Mouse (Mus musculus): ENCODE measurements around the gene Apex2. TPM values are rescaled to one million over a fixed set of nuclear protein-coding genes. Genes with fewer than 3 reads are reported as not detected.

Apex2 gene
- polyA plus RNA-seq, 1 experiment from 2014 or later, result 30.4 TPM

GRCm38 (mm10) chrX:150581921-150582320, 7.7 kb downstream of the Apex2 start:
- Histone ChIP-seq H3K9me3 (ENCODE audit: control insufficient read depth, low read length) (no peaks in the 10 kb centered on the region), H3K27me3 (ENCODE audit: control insufficient read depth, insufficient read depth, low read length) (no peaks in the 10 kb centered on the region), H3K4me3 (ENCODE audit: low read depth, low read length) (no peak overlapping the region), H3K9ac (ENCODE audit: low read length) (no peak overlapping the region), H3K27ac (replicated peaks; ENCODE audit: low read depth, low read length) (no peak overlapping the region), H3K4me1 (ENCODE audit: control insufficient read depth, insufficient read depth, low read length) (no peaks in the 10 kb centered on the region), H3K36me3 (ENCODE audit: control insufficient read depth, insufficient read depth, low read length) (no peaks in the 10 kb centered on the region), H3K4me2 (ENCODE audit: low read depth, severe bottlenecking) (no peak overlapping the region)
- DNase-seq (ENCODE audit: low spot score), result no peak
- ATAC-seq (ENCODE audit: insufficient number of reproducible peaks, low FRiP score, low TSS enrichment, low read depth), result no peak

- ATAC-seq (ENCODE audit: insufficient number of reproducible peaks, low FRiP score, low TSS enrichment, low read depth) (no peak), DNase-seq (ENCODE audit: low spot score) (no peak)
- Histone ChIP-seq H3K36me3 (ENCODE audit: control insufficient read depth, insufficient read depth, low read length) (no peaks in the 10 kb centered on the region), H3K4me3 (ENCODE audit: low read depth, low read length) (no peak overlapping the region), H3K9me3 (ENCODE audit: control insufficient read depth, low read length) (no peaks in the 10 kb centered on the region), H3K27ac (replicated peaks; ENCODE audit: low read depth, low read length) (no peak overlapping the region), H3K9ac (ENCODE audit: low read length) (no peak overlapping the region), H3K27me3 (ENCODE audit: control insufficient read depth, insufficient read depth, low read length) (0 out of 2 replicates have a peak, but pooled peaks cover 3% of the 10 kb centered on the region), H3K4me1 (ENCODE audit: control insufficient read depth, insufficient read depth, low read length) (no peaks in the 10 kb centered on the region), H3K4me2 (ENCODE audit: low read depth, severe bottlenecking) (no peak overlapping the region)
- 88% methylated on average over 12 of the region's 12 CpGs for WGBS
Measured at GRCm38 (mm10) chrX:150564644-150565357, 24.9 kb downstream of the Apex2 start.

- no peaks in the 10 kb centered on the region for H3K4me1 ChIP-seq (ENCODE audit: control insufficient read depth, insufficient read depth, low read length)
- H3K27ac ChIP-seq (replicated peaks; ENCODE audit: low read depth, low read length), result no peak overlapping the region
- no peak for DNase-seq (ENCODE audit: low spot score)
- no peak overlapping the region for H3K4me2 ChIP-seq (ENCODE audit: low read depth, severe bottlenecking)
- ATAC-seq (ENCODE audit: insufficient number of reproducible peaks, low FRiP score, low TSS enrichment, low read depth), result no peak
- no peaks in the 10 kb centered on the region for H3K9me3 ChIP-seq (ENCODE audit: control insufficient read depth, low read length)
- 0 out of 2 replicates have a peak, but pooled peaks cover 2% of the 10 kb centered on the region for H3K27me3 ChIP-seq (ENCODE audit: control insufficient read depth, insufficient read depth, low read length)
- WGBS, result 87% methylated on average over 3 of the region's 3 CpGs
- no peaks in the 10 kb centered on the region for H3K36me3 ChIP-seq (ENCODE audit: control insufficient read depth, insufficient read depth, low read length)
- H3K9ac ChIP-seq (ENCODE audit: low read length), result no peak overlapping the region
- H3K4me3 ChIP-seq (ENCODE audit: low read depth, low read length), result no peak overlapping the region
Measured at GRCm38 (mm10) chrX:150554032-150554431, 35.6 kb downstream of the Apex2 start.

- Histone ChIP-seq H3K27ac (replicated peaks; ENCODE audit: low read depth, low read length) (no peak overlapping the region), H3K4me3 (ENCODE audit: low read depth, low read length) (no peak overlapping the region), H3K36me3 (ENCODE audit: control insufficient read depth, insufficient read depth, low read length) (no peaks in the 10 kb centered on the region), H3K4me2 (ENCODE audit: low read depth, severe bottlenecking) (no peak overlapping the region), H3K4me1 (ENCODE audit: control insufficient read depth, insufficient read depth, low read length) (no peaks in the 10 kb centered on the region), H3K9ac (ENCODE audit: low read length) (no peak overlapping the region), H3K27me3 (ENCODE audit: control insufficient read depth, insufficient read depth, low read length) (0 out of 2 replicates have a peak, but pooled peaks cover 2% of the 10 kb centered on the region), H3K9me3 (ENCODE audit: control insufficient read depth, low read length) (no peaks in the 10 kb centered on the region)
- no peak for DNase-seq (ENCODE audit: low spot score)
- WGBS, result 84% methylated on average over 2 of the region's 2 CpGs
- no peak for ATAC-seq (ENCODE audit: insufficient number of reproducible peaks, low FRiP score, low TSS enrichment, low read depth)
Measured at GRCm38 (mm10) chrX:150551986-150552385, 37.7 kb downstream of the Apex2 start.

- no peak for DNase-seq (ENCODE audit: low spot score)
- Histone ChIP-seq H3K9me3 (ENCODE audit: control insufficient read depth, low read length) (no peaks in the 10 kb centered on the region), H3K4me1 (ENCODE audit: control insufficient read depth, insufficient read depth, low read length) (no peaks in the 10 kb centered on the region), H3K36me3 (ENCODE audit: control insufficient read depth, insufficient read depth, low read length) (no peaks in the 10 kb centered on the region), H3K4me3 (ENCODE audit: low read depth, low read length) (no peak overlapping the region), H3K27me3 (ENCODE audit: control insufficient read depth, insufficient read depth, low read length) (0 out of 2 replicates have a peak, but pooled peaks cover 2% of the 10 kb centered on the region), H3K27ac (replicated peaks; ENCODE audit: low read depth, low read length) (no peak overlapping the region), H3K4me2 (ENCODE audit: low read depth, severe bottlenecking) (no peak overlapping the region), H3K9ac (ENCODE audit: low read length) (no peak overlapping the region)
- ATAC-seq (ENCODE audit: insufficient number of reproducible peaks, low FRiP score, low TSS enrichment, low read depth), result no peak
- WGBS, result 75% methylated on average over 3 of the region's 3 CpGs
Measured at GRCm38 (mm10) chrX:150549639-150550038, 40.0 kb downstream of the Apex2 start.

GRCm38 (mm10) chrX:150547239-150547638, 42.4 kb downstream of the Apex2 start, which contains the start of gene Alas2:
TSS of gene Alas2 (plus strand) at chrX:150547375.
- no peaks in the 10 kb centered on the region for H3K9me3 ChIP-seq (ENCODE audit: control insufficient read depth, low read length)
- DNase-seq (ENCODE audit: low spot score) (no peak), ATAC-seq (ENCODE audit: insufficient number of reproducible peaks, low FRiP score, low TSS enrichment, low read depth) (no peak)
- H3K36me3 ChIP-seq (ENCODE audit: control insufficient read depth, insufficient read depth, low read length), result no peaks in the 10 kb centered on the region
- H3K4me3 ChIP-seq (ENCODE audit: low read depth, low read length), result no peak within 1 kb of the TSS
- WGBS, result 37% methylated on average over 5 of the region's 5 CpGs
- no peak within 1 kb of the TSS for H3K9ac ChIP-seq (ENCODE audit: low read length)
- H3K4me1 ChIP-seq (ENCODE audit: control insufficient read depth, insufficient read depth, low read length), result no peaks in the 10 kb centered on the region
- H3K27ac ChIP-seq (replicated peaks; ENCODE audit: low read depth, low read length), result no peak within 1 kb of the TSS
- no peaks in the 10 kb centered on the region for H3K27me3 ChIP-seq (ENCODE audit: control insufficient read depth, insufficient read depth, low read length)
- no peak within 1 kb of the TSS for H3K4me2 ChIP-seq (ENCODE audit: low read depth, severe bottlenecking)

- Histone ChIP-seq H3K27me3 (ENCODE audit: control insufficient read depth, insufficient read depth, low read length) (no peaks in the 10 kb centered on the region), H3K4me2 (ENCODE audit: low read depth, severe bottlenecking) (no peak overlapping the region), H3K36me3 (ENCODE audit: control insufficient read depth, insufficient read depth, low read length) (no peaks in the 10 kb centered on the region), H3K9ac (ENCODE audit: low read length) (no peak overlapping the region), H3K27ac (replicated peaks; ENCODE audit: low read depth, low read length) (no peak overlapping the region), H3K4me1 (ENCODE audit: control insufficient read depth, insufficient read depth, low read length) (no peaks in the 10 kb centered on the region), H3K4me3 (ENCODE audit: low read depth, low read length) (no peak overlapping the region), H3K9me3 (ENCODE audit: control insufficient read depth, low read length) (no peaks in the 10 kb centered on the region)
- no peak for DNase-seq (ENCODE audit: low spot score)
- ATAC-seq (ENCODE audit: insufficient number of reproducible peaks, low FRiP score, low TSS enrichment, low read depth), result no peak
Measured at GRCm38 (mm10) chrX:150541684-150542083, 48.0 kb downstream of the Apex2 start.

- H3K36me3 ChIP-seq (ENCODE audit: control insufficient read depth, insufficient read depth, low read length), result no peaks in the 10 kb centered on the region
- no peaks in the 10 kb centered on the region for H3K9me3 ChIP-seq (ENCODE audit: control insufficient read depth, low read length)
- no peak overlapping the region for H3K27ac ChIP-seq (replicated peaks; ENCODE audit: low read depth, low read length)
- H3K27me3 ChIP-seq (ENCODE audit: control insufficient read depth, insufficient read depth, low read length), result no peaks in the 10 kb centered on the region
- 92% methylated on average over 2 of the region's 2 CpGs for WGBS
- DNase-seq (ENCODE audit: low spot score), result no peak
- H3K4me3 ChIP-seq (ENCODE audit: low read depth, low read length), result no peak overlapping the region
- no peaks in the 10 kb centered on the region for H3K4me1 ChIP-seq (ENCODE audit: control insufficient read depth, insufficient read depth, low read length)
- no peak overlapping the region for H3K4me2 ChIP-seq (ENCODE audit: low read depth, severe bottlenecking)
- no peak overlapping the region for H3K9ac ChIP-seq (ENCODE audit: low read length)
- ATAC-seq (ENCODE audit: insufficient number of reproducible peaks, low FRiP score, low TSS enrichment, low read depth), result no peak
Measured at GRCm38 (mm10) chrX:150540111-150540510, 49.6 kb downstream of the Apex2 start.

GRCm38 (mm10) chrX:150516477-150516876, 73.2 kb downstream of the Apex2 start:
- Histone ChIP-seq H3K27me3 (ENCODE audit: control insufficient read depth, insufficient read depth, low read length) (no peaks in the 10 kb centered on the region), H3K4me1 (ENCODE audit: control insufficient read depth, insufficient read depth, low read length) (no peaks in the 10 kb centered on the region), H3K27ac (replicated peaks; ENCODE audit: low read depth, low read length) (no peak overlapping the region), H3K4me3 (ENCODE audit: low read depth, low read length) (no peak overlapping the region), H3K4me2 (ENCODE audit: low read depth, severe bottlenecking) (no peak overlapping the region), H3K9me3 (ENCODE audit: control insufficient read depth, low read length) (no peaks in the 10 kb centered on the region), H3K9ac (ENCODE audit: low read length) (no peak overlapping the region), H3K36me3 (ENCODE audit: control insufficient read depth, insufficient read depth, low read length) (no peaks in the 10 kb centered on the region)
- 95% methylated on average over 1 of the region's 1 CpGs for WGBS
- no peak for ATAC-seq (ENCODE audit: insufficient number of reproducible peaks, low FRiP score, low TSS enrichment, low read depth)
- no peak for DNase-seq (ENCODE audit: low spot score)

Data from limb, embryonic 11.5 days (tissue).